Mouse (Mus musculus) splenic B cell, adult 2 months (primary cell): ENCODE data around the gene Foxn3.

Experiments used
- DNase-seq: peaks from one replicate; pipeline ENCODE4 v3.0.0-alpha.2; 2011; ENCODE audit warnings: low read depth, low spot score
- H3K27me3 ChIP-seq: 2 replicates; pipeline ENCODE4 v1.6.1; 2012; ENCODE audit warnings: mild to moderate bottlenecking, low read length, moderate library complexity, mixed read lengths; ENCODE audit not compliant: control insufficient read depth, poor library complexity, insufficient read depth, severe bottlenecking
- H3K36me3 ChIP-seq: 2 replicates; pipeline ENCODE4 v1.6.1; 2012; ENCODE audit warnings: mild to moderate bottlenecking, low read length, moderate library complexity, mixed read lengths; ENCODE audit not compliant: control insufficient read depth, poor library complexity, insufficient read depth, severe bottlenecking

Foxn3 gene

GRCm38 (mm10) chr12:99522882-99523281, 40.5 kb downstream of the Foxn3 start:
- peak; percentile 32 for DNase-seq
- Histone ChIP-seq H3K27me3 (no peaks in the 10 kb centered on the region), H3K36me3 (no peaks in the 10 kb centered on the region; the same call in 1 of the 2 replicates)

- Histone ChIP-seq H3K27me3 (no peaks in the 10 kb centered on the region), H3K36me3 (no peaks in the 10 kb centered on the region; the same call in 1 of the 2 replicates)
- no peak for DNase-seq
These were observed 43.5 kb downstream of the Foxn3 start for GRCm38 (mm10) chr12:99519862-99520261.

- Histone ChIP-seq H3K36me3 (no peaks in the 10 kb centered on the region; the same call in 1 of the 2 replicates), H3K27me3 (no peaks in the 10 kb centered on the region)
- DNase-seq: no peak
These were observed 44.2 kb downstream of the Foxn3 start for GRCm38 (mm10) chr12:99519191-99519614.

- no peak for DNase-seq
- no peaks in the 10 kb centered on the region; the same call in 1 of the 2 replicates for H3K36me3 ChIP-seq
- H3K27me3 ChIP-seq: no peaks in the 10 kb centered on the region
These were observed 44.7 kb downstream of the Foxn3 start for GRCm38 (mm10) chr12:99518640-99519039.

GRCm38 (mm10) chr12:99518126-99518525, 45.3 kb downstream of the Foxn3 start:
- no peak for DNase-seq
- H3K36me3 ChIP-seq: no peaks in the 10 kb centered on the region; the same call in 1 of the 2 replicates
- H3K27me3 ChIP-seq: no peaks in the 10 kb centered on the region

- DNase-seq: no peak
- no peaks in the 10 kb centered on the region; the same call in 1 of the 2 replicates for H3K36me3 ChIP-seq
These were observed 46.1 kb downstream of the Foxn3 start for GRCm38 (mm10) chr12:99517296-99517695.

GRCm38 (mm10) chr12:99515481-99515880, 47.9 kb downstream of the Foxn3 start:
- Histone ChIP-seq H3K36me3 (no peaks in the 10 kb centered on the region), H3K27me3 (no peaks in the 10 kb centered on the region)
- no peak for DNase-seq

More at GRCm38 (mm10) chr12:99517296-99517695, 46.1 kb downstream of the Foxn3 start:
- no peaks in the 10 kb centered on the region for H3K27me3 ChIP-seq

- H3K36me3 ChIP-seq: no peaks in the 10 kb centered on the region
- no peaks in the 10 kb centered on the region for H3K27me3 ChIP-seq
- no peak for DNase-seq
These were observed 51.7 kb downstream of the Foxn3 start for GRCm38 (mm10) chr12:99511644-99512043.

- H3K36me3 ChIP-seq: no peaks in the 10 kb centered on the region
- H3K27me3 ChIP-seq: no peaks in the 10 kb centered on the region
- no peak for DNase-seq
These were observed 52.6 kb downstream of the Foxn3 start for GRCm38 (mm10) chr12:99510759-99511158.

GRCm38 (mm10) chr12:99502225-99502624, 61.2 kb downstream of the Foxn3 start:
- no peaks in the 10 kb centered on the region for H3K36me3 ChIP-seq
- H3K27me3 ChIP-seq: no peaks in the 10 kb centered on the region
- DNase-seq: no peak

GRCm38 (mm10) chr12:99498978-99499694, 64.2 kb downstream of the Foxn3 start:
- no peak for DNase-seq
- H3K36me3 ChIP-seq: no peaks in the 10 kb centered on the region
- H3K27me3 ChIP-seq: no peaks in the 10 kb centered on the region

GRCm38 (mm10) chr12:99498189-99498977, 65.0 kb downstream of the Foxn3 start:
- no peaks in the 10 kb centered on the region for H3K36me3 ChIP-seq
- no peak for DNase-seq
- no peaks in the 10 kb centered on the region for H3K27me3 ChIP-seq

GRCm38 (mm10) chr12:99496945-99497344, 66.4 kb downstream of the Foxn3 start:
- Histone ChIP-seq H3K27me3 (no peaks in the 10 kb centered on the region), H3K36me3 (no peaks in the 10 kb centered on the region)
- peak; percentile 22 for DNase-seq

- H3K36me3 ChIP-seq: peaks cover 5% of the 10 kb centered on the region; the same call in 1 of the 2 replicates
- H3K27me3 ChIP-seq: no peaks in the 10 kb centered on the region
- no peak for DNase-seq
These were observed 73.2 kb downstream of the Foxn3 start for GRCm38 (mm10) chr12:99490216-99490615.

GRCm38 (mm10) chr12:99489001-99489592, 74.3 kb downstream of the Foxn3 start:
- no peak for DNase-seq
- peaks cover 5% of the 10 kb centered on the region; the same call in 1 of the 2 replicates for H3K36me3 ChIP-seq
- H3K27me3 ChIP-seq: no peaks in the 10 kb centered on the region
